Mouse (Mus musculus) urinary bladder, adult 2 months (tissue): Measurements from ENCODE around the gene Pex11a. TPM values are rescaled to one million over a fixed set of nuclear protein-coding genes. Genes with fewer than 3 reads are reported as not detected.

ENCODE experiments used
- DNase-seq: peaks from one replicate; pipeline ENCODE4 v3.0.0; 2022; ENCODE audit warnings: low spot score
- polyA plus RNA-seq: library from polyadenylated mRNA; depleted of rRNA; stranded (reverse); fragments of >200 nt; gene quantifications from 2 replicates; pipeline ENCODE4 v1.2.3, GENCODE M21; 2012; rRNA removed

Gene Pex11a
- polyA plus RNA-seq, 1 experiment = 7.1 TPM

- no peak for DNase-seq
Observed at GRCm38 (mm10) chr7:79738913-79739312, 4.0 kb downstream of the Pex11a start.

DNA sequence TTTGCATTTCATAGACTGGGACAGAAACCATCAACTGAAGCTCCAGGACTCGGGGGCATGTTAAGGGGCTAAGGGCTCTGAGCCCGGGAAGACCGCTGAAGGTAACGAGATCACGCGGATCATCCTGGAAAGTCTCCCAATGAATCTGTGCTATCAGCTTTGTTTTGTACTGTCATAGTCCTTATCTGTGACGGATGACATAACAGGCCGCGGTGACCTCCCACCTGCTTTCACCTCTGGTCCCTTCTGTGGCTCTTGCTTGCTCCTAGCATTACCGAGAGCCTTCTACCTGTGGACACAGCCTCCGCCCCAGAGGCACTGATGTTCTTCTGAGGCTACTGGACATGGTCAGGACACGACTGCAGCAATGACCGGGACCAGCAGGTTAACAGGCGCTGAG lies 6.4 kb downstream of the Pex11a start:
- DNase-seq = no peak

GRCm38 (mm10) chr7:79734563-79734962 lies 8.4 kb downstream of the Pex11a start:
- DNase-seq = no peak

- DNase-seq = no peak
Observed at GRCm38 (mm10) chr7:79732622-79733021, 10.3 kb downstream of the Pex11a start, which contains the start of gene Plin1. TSS of gene Plin1 (minus strand) at chr7:79732903.

- no peak for DNase-seq
Observed at GRCm38 (mm10) chr7:79731438-79731837, 11.5 kb downstream of the Pex11a start.

- no peak for DNase-seq
Observed at GRCm38 (mm10) chr7:79729743-79730370, 13.1 kb downstream of the Pex11a start.

DNA sequence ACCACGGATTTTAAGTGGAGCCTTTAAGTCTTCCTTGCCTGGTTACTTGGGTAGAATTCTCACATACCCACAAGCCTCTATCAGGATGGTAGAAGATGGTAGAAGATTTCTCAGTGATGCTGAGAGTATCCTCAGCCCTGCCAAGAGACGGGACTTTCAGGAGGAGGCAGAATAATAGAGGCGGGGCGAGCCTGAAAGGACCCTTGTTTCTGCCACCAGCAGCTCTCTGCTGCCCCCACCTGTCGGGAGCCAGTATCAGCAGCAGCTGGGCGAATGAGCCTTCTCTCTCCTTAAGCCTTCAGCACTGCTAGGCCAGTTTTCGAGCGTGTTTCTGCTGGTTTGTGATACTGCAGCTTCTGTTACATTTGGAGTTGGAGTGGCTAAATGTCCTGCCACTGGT lies 13.8 kb downstream of the Pex11a start:
- DNase-seq = peak; percentile 41

DNA sequence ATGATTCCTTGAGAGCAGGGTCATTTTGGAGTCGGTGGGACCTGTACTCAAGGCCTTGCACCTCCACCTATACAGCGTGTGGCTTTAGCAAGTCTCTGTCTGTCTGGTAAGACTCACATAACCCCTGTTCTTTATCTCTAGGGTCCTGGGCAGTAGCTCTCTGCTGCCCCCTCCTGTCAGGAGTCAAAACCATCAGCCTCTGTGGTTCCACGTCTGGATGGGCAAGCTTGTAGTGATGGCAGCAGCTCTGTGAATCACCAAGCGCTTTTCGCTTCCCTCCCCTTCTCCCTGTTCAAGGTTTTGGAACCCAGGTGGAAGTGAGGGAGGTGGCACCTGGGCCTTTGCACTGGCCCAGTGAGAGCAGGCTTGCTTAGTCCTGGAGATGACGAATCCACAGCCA lies 14.7 kb downstream of the Pex11a start:
- DNase-seq = peak; percentile 39

GRCm38 (mm10) chr7:79727091-79727490 lies 15.8 kb downstream of the Pex11a start:
- DNase-seq = no peak

GRCm38 (mm10) chr7:79721386-79721977 lies 21.4 kb downstream of the Pex11a start:
- peak; percentile 35 for DNase-seq

DNA sequence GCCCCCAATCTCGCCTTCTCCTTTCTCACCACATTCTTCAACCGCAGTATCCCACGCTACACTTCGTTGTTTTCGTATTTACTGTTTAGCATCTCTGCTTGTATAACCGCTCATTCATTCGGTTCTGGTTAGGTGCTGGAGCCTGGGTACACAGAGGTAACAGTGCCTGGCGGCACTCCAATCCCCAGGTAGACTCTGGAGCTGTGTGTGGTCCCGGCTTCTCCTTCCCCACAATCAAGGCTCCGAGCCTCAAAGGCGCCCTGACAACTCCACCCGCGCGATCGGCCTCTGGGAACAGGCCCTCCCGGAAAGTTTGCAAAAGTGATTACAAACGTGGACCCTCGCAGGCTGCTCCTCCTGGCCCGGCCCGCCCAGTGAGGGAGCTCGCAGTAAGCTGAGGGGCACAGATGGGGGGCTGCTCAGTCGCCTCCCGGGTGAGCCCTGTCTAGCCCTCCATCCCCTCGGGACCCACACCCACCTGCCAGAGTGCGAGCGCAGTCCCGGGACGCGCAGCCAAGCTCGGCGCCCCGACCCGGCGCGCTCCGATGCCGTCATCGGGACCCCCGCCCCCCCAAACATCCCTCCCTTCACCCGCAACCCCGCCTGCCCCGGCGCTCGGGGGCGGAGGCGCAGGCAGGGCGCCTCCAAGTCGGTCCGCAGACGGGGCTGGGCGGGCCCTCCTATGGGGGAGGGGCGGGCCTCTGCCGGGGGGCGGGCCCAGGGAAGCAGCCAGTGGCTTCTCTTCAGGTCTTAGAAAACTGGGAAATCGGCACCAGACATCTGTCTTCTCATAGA lies 27.5 kb downstream of the Pex11a start, which contains the start of gene Kif7:
TSS of gene Kif7 (minus strand) at position 534 of the 795 bp plus-strand sequence.
- DNase-seq = peak; percentile 54

DNA sequence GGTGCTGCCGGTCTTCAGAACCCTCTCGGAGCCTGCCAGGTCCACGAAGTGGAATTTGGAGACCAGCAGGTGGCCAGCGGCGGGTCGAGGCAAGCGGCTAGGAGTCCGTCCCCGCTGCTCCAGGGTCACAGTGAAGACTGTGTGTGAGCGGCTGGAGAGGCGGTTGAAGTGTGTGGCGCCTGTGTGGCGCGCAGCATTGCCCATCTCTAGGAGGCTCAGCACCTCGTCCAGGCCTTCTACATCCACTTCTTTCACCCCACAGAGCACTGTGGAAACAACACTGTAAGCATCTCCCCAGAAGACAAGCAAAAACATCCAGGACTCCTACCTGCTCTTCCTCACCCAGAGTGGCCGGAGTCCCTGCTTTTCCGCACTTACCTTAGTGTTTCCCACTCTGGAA lies 32.1 kb downstream of the Pex11a start:
- DNase-seq = no peak

- no peak for DNase-seq
Observed at GRCm38 (mm10) chr7:79710130-79710607, 32.8 kb downstream of the Pex11a start.

GRCm38 (mm10) chr7:79705210-79705609 lies 37.7 kb downstream of the Pex11a start:
- DNase-seq = no peak

DNA sequence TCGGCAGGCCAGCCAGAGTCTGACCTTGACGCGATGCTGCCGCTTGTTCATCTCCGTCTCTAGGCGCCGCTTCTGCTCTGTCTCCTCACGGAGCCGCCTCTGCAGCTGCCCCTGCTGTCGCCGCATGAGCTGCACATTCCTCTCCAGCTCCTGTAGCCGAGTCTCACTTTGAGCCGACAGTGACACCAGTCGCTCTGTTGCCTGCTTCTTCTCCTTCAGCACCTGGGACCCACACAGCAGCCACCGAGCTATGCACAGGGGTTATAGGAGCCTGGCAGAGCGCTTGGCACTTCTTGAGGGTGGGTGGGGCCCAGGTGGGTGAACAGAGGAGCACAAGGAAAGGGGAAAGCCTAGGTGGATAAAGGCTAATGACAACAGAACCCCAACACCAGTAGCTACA lies 40.2 kb downstream of the Pex11a start:
- no peak for DNase-seq

- DNase-seq = no peak
Observed at GRCm38 (mm10) chr7:79696495-79696894, 46.4 kb downstream of the Pex11a start.

Other genes with a start within 250 kb of the Pex11a start
- not detected in 2 replicates for gene Rhcg, start 125.5 kb downstream of the Pex11a start, polyA plus RNA-seq
- gene Ticrr, start 82.9 kb downstream of the Pex11a start, polyA plus RNA-seq = 0.10 TPM in 2 replicates
- gene Kif7, start 27.4 kb downstream of the Pex11a start, polyA plus RNA-seq = 4.3 TPM in 2 replicates
- 18.0 and 30.2 TPM in 2 replicates for gene Plin1, start 10.2 kb downstream of the Pex11a start, polyA plus RNA-seq
- gene Wdr93, start within 50 bp of the Pex11a start, polyA plus RNA-seq = 0.15 and 0.29 TPM in 2 replicates
- gene Mesp1, start 50.7 kb upstream of the Pex11a start, polyA plus RNA-seq = 0.08 TPM in 1 of 2 replicates, not detected in the other
- 0.03 and 0.10 TPM in 2 replicates for gene Mesp2, start 67.6 kb upstream of the Pex11a start, polyA plus RNA-seq
- gene Anpep, start 117.9 kb upstream of the Pex11a start, polyA plus RNA-seq = 32.3 and 34.2 TPM in 2 replicates
- 13.9 and 16.0 TPM in 2 replicates for gene Ap3s2, start 177.5 kb upstream of the Pex11a start, polyA plus RNA-seq
- 21.4 and 21.9 TPM in 2 replicates for gene Arpin, start 192.2 kb upstream of the Pex11a start, polyA plus RNA-seq